Mouse (Mus musculus) MEL (cell line): Measurements from ENCODE around the gene Cox4i2.

ENCODE experiments used
- CTCF ChIP-seq, 3 experiments: IDR thresholded peaks in 2 of 3; conservative IDR thresholded peaks in 1 of 3; 2 replicates each; pipeline ENCODE4 v1.5.1; 2011 to 2012; ENCODE audit warnings: low read length in 3 of 3, low read depth in 2 of 3, mild to moderate bottlenecking in 2 of 3, improper control_type of control experiment in 1 of 3, inconsistent platforms in 1 of 3, mixed read lengths in 1 of 3, moderate library complexity in 1 of 3; ENCODE audit not compliant: control insufficient read depth in 1 of 3, insufficient read depth in 1 of 3, poor library complexity in 1 of 3, severe bottlenecking in 1 of 3
- EP300 ChIP-seq, 2 experiments: IDR thresholded peaks; 2 replicates each; pipeline ENCODE4 v1.6.1; 2011; ENCODE audit warnings: improper control_type of control experiment in 2 of 2, low read length in 2 of 2, low read depth in 1 of 2, mild to moderate bottlenecking in 1 of 2
- GABPA ChIP-seq: IDR thresholded peaks from 2 replicates; pipeline ENCODE4 v1.6.1; 2012; ENCODE audit warnings: low read depth, mild to moderate bottlenecking, inconsistent platforms, low read length, improper control_type of control experiment, moderate library complexity
- MYC ChIP-seq: IDR thresholded peaks from 2 replicates; pipeline ENCODE4 v1.6.1; 2011; ENCODE audit warnings: low read depth, mild to moderate bottlenecking, low read length, improper control_type of control experiment, moderate library complexity
- NELFE ChIP-seq: IDR thresholded peaks from 2 replicates; pipeline ENCODE4 v1.6.1; 2011; ENCODE audit warnings: low read depth, low read length, improper control_type of control experiment
- NRF1 ChIP-seq: IDR thresholded peaks from 2 replicates; pipeline ENCODE4 v1.6.1; 2014; ENCODE audit warnings: low read depth, mild to moderate bottlenecking, inconsistent platforms, low read length, improper control_type of control experiment, moderate library complexity; ENCODE audit not compliant: poor library complexity, insufficient read depth, severe bottlenecking
- POLR2A ChIP-seq, 2 experiments: IDR thresholded peaks; 2 replicates each; pipeline ENCODE4 v1.6.1; 2011 to 2012; ENCODE audit warnings: low read length in 2 of 2, mild to moderate bottlenecking in 2 of 2, control low read depth in 1 of 2, improper control_type of control experiment in 1 of 2, low read depth in 1 of 2, moderate library complexity in 1 of 2; ENCODE audit not compliant: control insufficient read depth in 1 of 2, insufficient read depth in 1 of 2, poor library complexity in 1 of 2
- POLR2AphosphoS5 ChIP-seq: IDR thresholded peaks from 2 replicates; pipeline ENCODE4 v1.6.1; 2012; ENCODE audit warnings: low read depth, borderline replicate concordance, mild to moderate bottlenecking, inconsistent platforms, low read length, moderate library complexity, mixed read lengths
- RCOR1 ChIP-seq: IDR thresholded peaks from 2 replicates; pipeline ENCODE4 v1.6.1; 2012; ENCODE audit warnings: low read depth, mild to moderate bottlenecking, inconsistent platforms, low read length, improper control_type of control experiment
- SIN3A ChIP-seq: IDR thresholded peaks from 2 replicates; pipeline ENCODE4 v1.6.1; 2012; ENCODE audit warnings: low read length, improper control_type of control experiment, inconsistent platforms
- TAL1 ChIP-seq: IDR thresholded peaks from 2 replicates; pipeline ENCODE4 v1.6.1; 2012; ENCODE audit warnings: mild to moderate bottlenecking, inconsistent platforms, low read length, moderate library complexity, mixed read lengths
- TBP ChIP-seq: IDR thresholded peaks from 2 replicates; pipeline ENCODE4 v1.8.0; 2011; ENCODE audit warnings: low read depth, low read length, improper control_type of control experiment
- TCF12 ChIP-seq: IDR thresholded peaks from 2 replicates; pipeline ENCODE4 v1.6.1; 2014; ENCODE audit warnings: low read depth, mild to moderate bottlenecking, inconsistent platforms, low read length, improper control_type of control experiment, moderate library complexity
- ZKSCAN1 ChIP-seq: IDR thresholded peaks from 2 replicates; pipeline ENCODE4 v1.6.1; 2012; ENCODE audit warnings: low read depth, mild to moderate bottlenecking, inconsistent platforms, low read length, improper control_type of control experiment, moderate library complexity

- TF ChIP-seq POLR2A (IDR thresholded peaks at IDR 0.05; ENCODE audit: control insufficient read depth in 1 of 2, insufficient read depth in 1 of 2, low read depth in 1 of 2, low read length in 2 of 2, poor library complexity in 1 of 2): no peak
- no peak for TF ChIP-seq TAL1
- no peak for TF ChIP-seq GABPA
- TF ChIP-seq RCOR1: no peak
- TF ChIP-seq TBP: no peak
- no peak for TF ChIP-seq CTCF (IDR thresholded peaks at IDR 0.05 in 2 of 3, conservative IDR thresholded peaks at IDR 0.05 in 1 of 3; ENCODE audit: control insufficient read depth in 1 of 3, insufficient read depth in 1 of 3, low read depth in 2 of 3, low read length in 3 of 3, poor library complexity in 1 of 3, severe bottlenecking in 1 of 3)
- no peak for TF ChIP-seq EP300 (IDR thresholded peaks at IDR 0.05; ENCODE audit: low read depth in 1 of 2, low read length in 2 of 2)
- no peak for TF ChIP-seq NELFE
- TF ChIP-seq TCF12: no peak
- no peak for TF ChIP-seq NRF1
- TF ChIP-seq ZKSCAN1: no peak
- no peak for TF ChIP-seq MYC
- no peak for TF ChIP-seq POLR2AphosphoS5
- TF ChIP-seq SIN3A: no peak
Measured at GRCm38 (mm10) chr2:152799954-152800761, 46.2 kb downstream of the Cox4i2 start.
